Mouse (Mus musculus): ENCODE measurements around the gene Mrpl58.

GRCm38 (mm10) chr11:115406858-115407401 lies 3.4 kb downstream of the Mrpl58 start:
- TF ChIP-seq POLR2A (IDR thresholded peaks at IDR 0.05; ENCODE audit: insufficient read depth, low read depth, low read length) (no peak), EP300 (IDR thresholded peaks at IDR 0.05; ENCODE audit: insufficient read depth, low read depth, low read length) (no peak), CTCF (IDR thresholded peaks at IDR 0.05) (no peak)
